Mouse (Mus musculus) lung, adult 2 months (tissue): ENCODE results near the gene Atp6v0e.

ENCODE experiments used
- CTCF ChIP-seq: fragments of 200-500 bp; IDR thresholded peaks from 2 replicates; pipeline ENCODE4 v1.5.1; 2011; ENCODE audit warnings: mild to moderate bottlenecking, low read length, control low read depth; ENCODE audit not compliant: insufficient read depth
- POLR2A ChIP-seq: fragments of 200-500 bp; IDR thresholded peaks from 2 replicates; pipeline ENCODE4 v1.6.1; 2011; ENCODE audit warnings: low read depth, mild to moderate bottlenecking, control low read depth, low read length, borderline replicate concordance; ENCODE audit errors: extremely low read depth

DNA sequence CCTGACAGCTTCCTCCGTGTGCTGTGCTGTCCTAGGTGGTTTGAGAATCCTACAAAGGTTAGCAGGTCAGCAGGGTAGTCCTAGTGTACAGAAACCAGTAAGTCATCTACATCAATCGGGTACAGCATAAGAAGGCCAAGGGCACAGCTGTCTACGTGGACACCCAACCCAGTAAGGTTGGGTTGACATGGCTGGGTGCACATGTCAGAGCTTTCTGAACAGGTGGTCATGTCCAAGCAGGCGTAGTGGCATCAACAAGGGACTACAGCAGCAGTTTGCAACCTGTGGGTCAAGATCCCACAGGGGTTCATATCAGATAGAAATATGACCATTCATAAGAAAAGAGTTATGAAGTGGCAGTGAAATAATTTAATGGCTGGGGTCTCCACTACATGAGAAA is 2.6 kb downstream of the Atp6v0e start:
- TF ChIP-seq CTCF (no peak), POLR2A (no peak)
